Mouse (Mus musculus) left cerebral cortex, postnatal 14 days (tissue): ENCODE measurements around the gene Dock9. TPM values are rescaled to one million over a fixed set of nuclear protein-coding genes. Genes with fewer than 3 reads are reported as not detected.

Experiments
- DNase-seq, 2 experiments: peaks; one replicate each; pipeline ENCODE4 v3.0.0; 2021 to 2022; ENCODE audit warnings: low spot score in 2 of 2, mixed read lengths in 1 of 2
- intact Hi-C: fragments of 180-260 bp; cut with DNase I; formaldehyde crosslinking; loops from one replicate; pipeline ENCODE4 v1.15.1; 2025
- total RNA-seq, 2 experiments: library from RNA; stranded (reverse); gene quantifications; 2 replicates each; pipeline ENCODE4 v1.2.3; 2021

The Dock9 gene
- total RNA-seq, 2 experiments from 2014 or later: 136 to 148 TPM

- intact Hi-C loops: loop anchor here (10.0 kb wide), 1 partner anchor 123 kb away; no protein-coding TSS in a partner anchor
- no peak for DNase-seq
Observed at GRCm38 (mm10) chr14:121611533-121611932, 186.1 kb downstream of the Dock9 start.

GRCm38 (mm10) chr14:121611098-121611497, 186.5 kb downstream of the Dock9 start:
- intact Hi-C loops: loop anchor here (10.0 kb wide), 1 partner anchor 124 kb away; no protein-coding TSS in a partner anchor

GRCm38 (mm10) chr14:121608522-121608921, 189.1 kb downstream of the Dock9 start:
- DNase-seq: no peak
- intact Hi-C loops: no loop called here

More at GRCm38 (mm10) chr14:121611098-121611497, 186.5 kb downstream of the Dock9 start:
- DNase-seq: no peak

GRCm38 (mm10) chr14:121606433-121606832, 191.2 kb downstream of the Dock9 start:
- intact Hi-C loops: no loop called here

GRCm38 (mm10) chr14:121605260-121605659, 192.4 kb downstream of the Dock9 start:
- intact Hi-C loops: no loop called here
- no peak for DNase-seq

More at GRCm38 (mm10) chr14:121606433-121606832, 191.2 kb downstream of the Dock9 start:
- DNase-seq: no peak

- intact Hi-C loops: no loop called here
- DNase-seq: no peak
Observed at GRCm38 (mm10) chr14:121604565-121604964, 193.1 kb downstream of the Dock9 start.

GRCm38 (mm10) chr14:121602610-121603009, 195.0 kb downstream of the Dock9 start:
- DNase-seq: peak in 1 of 2 experiments; percentile 48
- intact Hi-C loops: no loop called here

- no peak for DNase-seq
- intact Hi-C loops: no loop called here
Observed at GRCm38 (mm10) chr14:121600538-121600937, 197.1 kb downstream of the Dock9 start.

- DNase-seq: no peak
- intact Hi-C loops: no loop called here
Observed at GRCm38 (mm10) chr14:121597073-121597472, 200.6 kb downstream of the Dock9 start.

GRCm38 (mm10) chr14:121596631-121597030, 201.0 kb downstream of the Dock9 start:
- peak; percentile 56 to 62 for DNase-seq
- intact Hi-C loops: no loop called here

GRCm38 (mm10) chr14:121594684-121595083, 203.0 kb downstream of the Dock9 start:
- intact Hi-C loops: loop anchor here (5.0 kb wide), 1 partner anchor 143 kb away; no protein-coding TSS in a partner anchor
- DNase-seq: no peak

GRCm38 (mm10) chr14:121593313-121593929, 204.2 kb downstream of the Dock9 start:
- intact Hi-C loops: loop anchor here (5.0 kb wide), 1 partner anchor 144 kb away; no protein-coding TSS in a partner anchor
- DNase-seq: no peak

- DNase-seq: peak; percentile 45 to 52
- intact Hi-C loops: loop anchor here (5.0 kb wide), 1 partner anchor 144 kb away; no protein-coding TSS in a partner anchor
Observed at GRCm38 (mm10) chr14:121592890-121593289, 204.7 kb downstream of the Dock9 start.

GRCm38 (mm10) chr14:121592356-121592755, 205.3 kb downstream of the Dock9 start:
- intact Hi-C loops: loop anchor here (5.0 kb wide), 1 partner anchor 145 kb away; no protein-coding TSS in a partner anchor

GRCm38 (mm10) chr14:121589097-121589725, 208.4 kb downstream of the Dock9 start:
- intact Hi-C loops: loop anchor here (2.0 kb wide), 1 partner anchor 166 kb away; no protein-coding TSS in a partner anchor
- peak; percentile 73 to 81 for DNase-seq

More at GRCm38 (mm10) chr14:121592356-121592755, 205.3 kb downstream of the Dock9 start:
- no peak for DNase-seq

GRCm38 (mm10) chr14:121588451-121588850, 209.2 kb downstream of the Dock9 start:
- peak in 1 of 2 experiments; percentile 74 for DNase-seq
- intact Hi-C loops: loop anchor here (2.0 kb wide), 1 partner anchor 166 kb away; no protein-coding TSS in a partner anchor

- intact Hi-C loops: no loop called here
- DNase-seq: no peak
Observed at GRCm38 (mm10) chr14:121585906-121586765, 211.5 kb downstream of the Dock9 start.

GRCm38 (mm10) chr14:121579055-121579454, 218.6 kb downstream of the Dock9 start:
- DNase-seq: peak; percentile 65 to 71
- intact Hi-C loops: loop anchor here (10.0 kb wide), 1 partner anchor 294 kb away; no protein-coding TSS in a partner anchor

GRCm38 (mm10) chr14:121573391-121573790, 224.2 kb downstream of the Dock9 start:
- no peak for DNase-seq
- intact Hi-C loops: loop anchor here (10.0 kb wide), 1 partner anchor 289 kb away; no protein-coding TSS in a partner anchor
